In the genomic region with DNA sequence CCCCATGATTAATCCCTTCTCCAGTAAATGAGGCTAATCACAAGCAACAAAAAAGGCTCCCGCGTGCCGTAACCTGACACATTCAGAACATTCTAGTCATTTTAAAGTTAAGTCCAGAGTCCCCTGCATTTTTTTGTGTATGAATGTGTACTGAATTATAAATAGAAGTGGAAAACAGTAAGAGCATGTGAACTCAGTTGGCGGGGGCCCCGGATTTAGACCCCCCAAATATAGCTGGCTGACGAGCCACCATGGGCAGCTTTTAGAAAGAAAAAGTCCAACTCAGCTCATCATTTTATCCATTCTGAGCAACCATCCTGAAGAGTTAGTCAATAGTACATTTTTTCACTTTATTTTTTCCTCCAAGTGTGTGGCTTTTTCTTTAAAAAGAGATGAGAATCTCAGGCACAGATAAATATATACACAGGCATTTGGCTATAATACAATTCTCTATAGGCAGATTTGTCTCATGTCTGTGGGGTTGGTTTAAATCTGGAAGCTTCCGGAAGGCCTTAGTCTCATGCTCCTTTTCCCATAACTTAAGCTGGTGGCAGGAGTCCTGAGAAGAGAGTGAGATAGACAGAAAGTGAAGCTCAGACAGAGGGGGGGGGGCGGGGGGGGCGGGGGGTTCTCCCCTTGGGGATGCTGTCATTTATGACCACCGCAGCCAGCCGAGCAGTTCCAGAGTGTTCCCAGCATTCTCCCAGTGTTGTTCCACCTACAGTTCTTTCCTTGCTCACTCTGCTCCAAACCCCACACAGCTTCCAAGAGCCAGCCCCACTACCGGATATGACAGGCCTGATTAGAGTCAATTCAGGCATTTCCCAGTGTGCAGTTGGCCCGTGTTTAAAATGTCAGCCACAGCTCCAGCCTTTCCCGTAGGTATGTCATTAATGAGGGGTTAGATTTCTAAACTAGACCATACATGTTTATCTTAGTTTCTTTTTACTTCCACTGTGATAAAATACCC, we compare ENCODE assay signal across 10 mouse cellular contexts. TPM values are rescaled to one million over a fixed set of nuclear protein-coding genes. Genes with fewer than 3 reads are reported as not detected.
DNase-seq lines count a peak whose midpoint lies in the region; ATAC-seq and TF ChIP-seq lines count a peak whose summit lies in the region.
"Had no signal": no experiment of that assay in that cellular context is flagged by ENCODE, and none has a peak within 500 bp of the region (broad histone marks: within the 10 kb centered on the region; RNA-seq: fewer than 3 reads in every experiment).

No protein-coding gene starts in this region.

- peak in 1 of 2 experiments; percentile 65 for DNase-seq in cerebellum, adult 2 months
- DNase-seq in cerebellum, adult 9-10 months = no peak
- peak; percentile 30 for DNase-seq in midbrain, embryonic 14.5 days
- peak; percentile 37 for DNase-seq in heart, postnatal 25 days (ENCODE audit: low spot score)
- DNase-seq in gastrocnemius, adult 18-20 months (ENCODE audit: low spot score) = no peak
- no peak for DNase-seq in spleen, adult 12 weeks (ENCODE audit: low spot score)
- DNase-seq: spleen, adult 18-20 months had no signal

- intact Hi-C loops in heart, postnatal 25 days (cut with DNase I) = no loop called here

- no peaks in the 10 kb centered on the region for H3K9me3 ChIP-seq in midbrain, embryonic 14.5 days (ENCODE audit: control insufficient read depth, low read length)
- no peaks in the 10 kb centered on the region for H3K9me3 ChIP-seq in midbrain, embryonic 16.5 days (replicated peaks; ENCODE audit: control insufficient read depth, low read length, poor library complexity, severe bottlenecking)
- H3K9me3 ChIP-seq in stomach, embryonic 14.5 days (ENCODE audit: control insufficient read depth, low read depth, low read length) = no peaks in the 10 kb centered on the region
- H3K9me3 ChIP-seq: intestine, embryonic 15.5 days had no signal

- no peak overlapping the region for H3K9ac ChIP-seq in midbrain, embryonic 14.5 days (replicated peaks; ENCODE audit: low read length)
- no peak overlapping the region for H3K9ac ChIP-seq in midbrain, embryonic 16.5 days (ENCODE audit: low read depth, low read length)
- no peak overlapping the region for H3K9ac ChIP-seq in stomach, embryonic 14.5 days (replicated peaks; ENCODE audit: low read depth, low read length)
- H3K9ac ChIP-seq: intestine, embryonic 15.5 days had no signal

- H3K4me2 ChIP-seq in midbrain, embryonic 14.5 days (ENCODE audit: low read length) = no peak overlapping the region
- H3K4me2 ChIP-seq in midbrain, embryonic 16.5 days (ENCODE audit: low read length) = no peak overlapping the region
- H3K4me2 ChIP-seq in stomach, embryonic 14.5 days (replicated peaks; ENCODE audit: low read depth, low read length) = no peak overlapping the region
- H3K4me2 ChIP-seq: intestine, embryonic 15.5 days had no signal

- 0 out of 2 replicates have a peak overlapping the region, but pooled peaks have one; percentile 34 for H3K27ac ChIP-seq in cerebellum, adult 2 months (ENCODE audit: insufficient read depth, low read length)
- no peak overlapping the region for H3K27ac ChIP-seq in midbrain, embryonic 14.5 days (replicated peaks; ENCODE audit: low read depth, low read length)
- no peak overlapping the region for H3K27ac ChIP-seq in midbrain, embryonic 16.5 days (ENCODE audit: low read length)
- peak overlapping the region; percentile 44; the same call in 1 of the 2 replicates for H3K27ac ChIP-seq in stomach, embryonic 14.5 days (ENCODE audit: low read length)
- H3K27ac ChIP-seq: intestine, embryonic 15.5 days had no signal

- H3K27me3 ChIP-seq in cerebellum, adult 2 months (ENCODE audit: control insufficient read depth, insufficient read depth, low read length) = no peaks in the 10 kb centered on the region; the same call in 1 of the 2 replicates
- H3K27me3 ChIP-seq in midbrain, embryonic 14.5 days (ENCODE audit: control insufficient read depth, insufficient read depth, low read length) = no peaks in the 10 kb centered on the region
- H3K27me3 ChIP-seq in midbrain, embryonic 16.5 days (ENCODE audit: control insufficient read depth, insufficient read depth, low read depth, low read length) = no peaks in the 10 kb centered on the region
- H3K27me3 ChIP-seq in stomach, embryonic 14.5 days (ENCODE audit: control insufficient read depth, insufficient read depth, low read length) = no peaks in the 10 kb centered on the region
- H3K27me3 ChIP-seq: intestine, embryonic 15.5 days had no signal

- TF ChIP-seq CTCF in cerebellum, adult 2 months (IDR thresholded peaks at IDR 0.05; ENCODE audit: borderline replicate concordance, insufficient read depth, low read depth, low read length) = no peak

- ATAC-seq in midbrain, embryonic 14.5 days (ENCODE audit: low FRiP score, low TSS enrichment) = no peak
- no peak for ATAC-seq in midbrain, embryonic 16.5 days
- peak; percentile 46; the same call in 1 of the 2 replicates for ATAC-seq in stomach, embryonic 14.5 days (ENCODE audit: insufficient number of reproducible peaks, insufficient read depth, low FRiP score, low read depth)
- ATAC-seq: intestine, embryonic 15.5 days had no signal

- H3K4me3 ChIP-seq in cerebellum, adult 2 months (replicated peaks; ENCODE audit: insufficient read depth, low read depth, low read length) = no peak overlapping the region
- H3K4me3 ChIP-seq in midbrain, embryonic 14.5 days (replicated peaks; ENCODE audit: low read depth, low read length) = no peak overlapping the region
- H3K4me3 ChIP-seq in midbrain, embryonic 16.5 days (ENCODE audit: low read depth, low read length) = no peak overlapping the region
- no peak overlapping the region for H3K4me3 ChIP-seq in stomach, embryonic 14.5 days (ENCODE audit: low read depth, low read length)
- H3K4me3 ChIP-seq: intestine, embryonic 15.5 days had no signal

- H3K36me3 ChIP-seq in midbrain, embryonic 14.5 days (ENCODE audit: control insufficient read depth, insufficient read depth, low read length) = no peaks in the 10 kb centered on the region
- H3K36me3 ChIP-seq in midbrain, embryonic 16.5 days (ENCODE audit: control insufficient read depth, insufficient read depth, low read length) = no peaks in the 10 kb centered on the region
- H3K36me3 ChIP-seq in stomach, embryonic 14.5 days (ENCODE audit: control insufficient read depth, insufficient read depth, low read length) = no peaks in the 10 kb centered on the region
- H3K36me3 ChIP-seq: intestine, embryonic 15.5 days had no signal

- WGBS in cerebellum, adult 2 months = 55% methylated on average over 11 of the region's 14 CpGs
- WGBS in midbrain, embryonic 14.5 days = 63% methylated on average over 14 of the region's 14 CpGs
- 59% methylated on average over 13 of the region's 14 CpGs for WGBS in midbrain, embryonic 16.5 days
- 49% methylated on average over 14 of the region's 14 CpGs for WGBS in stomach, embryonic 14.5 days

- H3K4me1 ChIP-seq in cerebellum, adult 2 months (ENCODE audit: control insufficient read depth, insufficient read depth, low read length) = peaks cover 7% of the 10 kb centered on the region
- no peaks in the 10 kb centered on the region for H3K4me1 ChIP-seq in midbrain, embryonic 14.5 days (ENCODE audit: control insufficient read depth, insufficient read depth, low read length)
- H3K4me1 ChIP-seq in midbrain, embryonic 16.5 days (ENCODE audit: control insufficient read depth, insufficient read depth, low read length) = peaks cover 3% of the 10 kb centered on the region; the same call in 1 of the 2 replicates
- peaks cover 8% of the 10 kb centered on the region; the same call in 1 of the 2 replicates for H3K4me1 ChIP-seq in stomach, embryonic 14.5 days (ENCODE audit: control insufficient read depth, insufficient read depth, low read length)

- no peak for TF ChIP-seq POLR2A in cerebellum, adult 2 months (IDR thresholded peaks at IDR 0.05; ENCODE audit: borderline replicate concordance, insufficient read depth, low read length)

RNA-seq across cellular contexts. Expression of a gene that starts 34.1 kb away (rescaled TPM):
- 54.6 and 62.2 TPM in 2 replicates for polyA plus RNA-seq in cerebellum, adult 2 months (2012; rRNA removed)
- polyA plus RNA-seq in midbrain, embryonic 14.5 days (2014; fragmentation: Nextera tagmentation; extraction: Ambion mirVana) = 33.4 and 36.9 TPM in 2 replicates
- polyA plus RNA-seq in midbrain, embryonic 16.5 days (2015; fragmentation: Nextera tagmentation; extraction: Ambion mirVana) = 23.7 and 26.8 TPM in 2 replicates
- 10 to 100 TPM; 67.2 to 69.3 TPM for total RNA-seq in heart, postnatal 25 days (2021)
- 48.4 and 49.1 TPM in 2 replicates for polyA plus RNA-seq in stomach, embryonic 14.5 days (2014; fragmentation: Nextera tagmentation; extraction: Ambion mirVana)
- 100 to 1,000 TPM; 143 to 161 TPM for total RNA-seq in gastrocnemius, adult 18-20 months (2021)

RNA-seq across cellular contexts. Expression of a gene that starts 44.2 kb away (rescaled TPM):
- polyA plus RNA-seq in cerebellum, adult 2 months (2012; rRNA removed) = 1.1 and 1.4 TPM in 2 replicates
- 1.6 and 2.5 TPM in 2 replicates for polyA plus RNA-seq in midbrain, embryonic 14.5 days (2014; fragmentation: Nextera tagmentation; extraction: Ambion mirVana)
- polyA plus RNA-seq in midbrain, embryonic 16.5 days (2015; fragmentation: Nextera tagmentation; extraction: Ambion mirVana) = 0.98 and 2.4 TPM in 2 replicates
- total RNA-seq in heart, postnatal 25 days (2021) = under 1 TPM; 0.31 TPM
- 1.8 and 2.6 TPM in 2 replicates for polyA plus RNA-seq in stomach, embryonic 14.5 days (2014; fragmentation: Nextera tagmentation; extraction: Ambion mirVana)
- total RNA-seq in gastrocnemius, adult 18-20 months (2021) = 1 to 10 TPM in 1 of 2 experiments, under 1 TPM in 1; 0.43 to 3.9 TPM

RNA-seq across cellular contexts. Expression of a gene that starts 49.8 kb away (rescaled TPM):
- polyA plus RNA-seq in cerebellum, adult 2 months (2012; rRNA removed) = 37.5 and 39.1 TPM in 2 replicates
- polyA plus RNA-seq in midbrain, embryonic 14.5 days (2014; fragmentation: Nextera tagmentation; extraction: Ambion mirVana) = 17.2 and 17.8 TPM in 2 replicates
- polyA plus RNA-seq in midbrain, embryonic 16.5 days (2015; fragmentation: Nextera tagmentation; extraction: Ambion mirVana) = 12.5 and 14.5 TPM in 2 replicates
- total RNA-seq in heart, postnatal 25 days (2021) = 10 to 100 TPM; 72.8 to 84.7 TPM
- 25.5 and 25.8 TPM in 2 replicates for polyA plus RNA-seq in stomach, embryonic 14.5 days (2014; fragmentation: Nextera tagmentation; extraction: Ambion mirVana)
- total RNA-seq in gastrocnemius, adult 18-20 months (2021) = 10 to 100 TPM; 71.6 to 89.3 TPM

Comparison
In these comparisons a context has a peak if more than half of its experiments do, and no peak if none do; other contexts are left out.
1. DNase-seq: peak in midbrain, embryonic 14.5 days (single experiment) and heart, postnatal 25 days (single experiment); none in cerebellum, adult 9-10 months (single experiment), gastrocnemius, adult 18-20 months (single experiment) and spleen, adult 12 weeks (single experiment).
2. H3K27ac ChIP-seq: peak in cerebellum, adult 2 months (single experiment) and stomach, embryonic 14.5 days (single experiment); none in midbrain, embryonic 14.5 days (single experiment) and midbrain, embryonic 16.5 days (single experiment).